7 mouse cellular contexts compared by ENCODE assay signal in the genomic region with DNA sequence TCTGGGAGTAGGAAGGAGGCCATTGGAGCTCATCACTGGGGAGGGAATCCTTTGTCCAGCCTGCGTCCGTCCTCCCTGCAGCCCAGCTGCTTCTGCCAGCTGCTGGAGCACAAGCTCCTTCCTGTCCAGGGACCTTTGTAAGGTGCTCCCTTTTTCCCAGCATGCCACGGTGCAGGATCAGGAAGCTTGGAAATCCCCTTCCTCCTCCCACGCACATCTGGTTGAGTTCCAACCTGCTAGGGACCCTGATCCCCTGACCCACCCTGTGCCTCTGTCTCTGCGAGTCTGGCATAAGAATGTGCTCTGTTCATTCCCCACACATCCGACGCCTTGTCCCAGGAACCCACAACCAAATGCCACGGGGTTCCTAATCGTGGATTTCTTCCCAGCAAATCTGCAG. TPM values are rescaled to one million over a fixed set of nuclear protein-coding genes. Genes with fewer than 3 reads are reported as not detected.
DNase-seq lines count a peak whose midpoint lies in the region; ATAC-seq and TF ChIP-seq lines count a peak whose summit lies in the region.

No protein-coding gene starts in this region.

- no peak for DNase-seq in spleen, adult 2 months (ENCODE audit: low read depth in 1 of 2, low spot score in 2 of 2)
- DNase-seq in spleen, postnatal 4 days (ENCODE audit: low spot score in 2 of 2), result no peak
- DNase-seq in kidney, postnatal 36 days, result peak; percentile 66 to 69
- peak; percentile 73 for DNase-seq in testis, postnatal 10 days (ENCODE audit: low spot score)
- no peak for DNase-seq in natural killer cell, adult 2 months (ENCODE audit: low spot score in 2 of 2)
- no peak for DNase-seq in layer of hippocampus, adult 18-20 months (ENCODE audit: low spot score in 2 of 2)

- no peak overlapping the region for H3K9ac ChIP-seq in heart, embryonic 12.5 days

- H3K9me3 ChIP-seq in heart, embryonic 12.5 days (replicated peaks), result no peaks in the 10 kb centered on the region

- H3K4me2 ChIP-seq in heart, embryonic 12.5 days, result peak overlapping the region; percentile 37; the same call in 1 of the 2 replicates

- peak overlapping the region; percentile 43 for H3K27ac ChIP-seq in spleen, adult 2 months (ENCODE audit: insufficient read depth, low read length)
- peak overlapping the region; percentile 92 for H3K27ac ChIP-seq in heart, embryonic 12.5 days (ENCODE audit: poor library complexity, severe bottlenecking)

- TF ChIP-seq POLR2A in spleen, adult 2 months (IDR thresholded peaks at IDR 0.05; ENCODE audit: low read depth, low read length), result no peak

- TF ChIP-seq CTCF in spleen, adult 2 months (IDR thresholded peaks at IDR 0.05; ENCODE audit: extremely low read depth, insufficient read depth, insufficient read length, insufficient replicate concordance), result no peak

- H3K4me3 ChIP-seq in spleen, adult 2 months (ENCODE audit: extremely low read depth, insufficient read depth, insufficient read length), result no peak overlapping the region
- H3K4me3 ChIP-seq in heart, embryonic 12.5 days, result no peak overlapping the region

- ATAC-seq in heart, embryonic 12.5 days (ENCODE audit: insufficient number of reproducible peaks, low FRiP score), result no peak

- peaks cover 23% of the 10 kb centered on the region; the same call in 1 of the 2 replicates for H3K4me1 ChIP-seq in spleen, adult 2 months (ENCODE audit: control insufficient read depth, insufficient read depth, insufficient read length)
- peaks cover 100% of the 10 kb centered on the region for H3K4me1 ChIP-seq in heart, embryonic 12.5 days (replicated peaks)

- H3K36me3 ChIP-seq in spleen, adult 2 months (ENCODE audit: control insufficient read depth, insufficient read depth, low read length), result peaks cover 3% of the 10 kb centered on the region; the same call in 1 of the 2 replicates
- H3K36me3 ChIP-seq in heart, embryonic 12.5 days, result peaks cover 24% of the 10 kb centered on the region; the same call in 1 of the 2 replicates

- WGBS in spleen, adult 2 months, result 77% methylated on average over 9 of the region's 9 CpGs
- 66% methylated on average over 9 of the region's 9 CpGs for WGBS in heart, embryonic 12.5 days

- no peaks in the 10 kb centered on the region for H3K27me3 ChIP-seq in spleen, adult 2 months (ENCODE audit: control insufficient read depth, insufficient read depth, low read length)
- H3K27me3 ChIP-seq in heart, embryonic 12.5 days (replicated peaks), result no peaks in the 10 kb centered on the region

RNA-seq across cellular contexts. Expression of a gene that starts 18.1 kb away (rescaled TPM):
- 18.3 and 22.9 TPM in 2 replicates for polyA plus RNA-seq in spleen, adult 2 months (2012; rRNA removed)
- polyA plus RNA-seq in heart, embryonic 12.5 days (2016; fragmentation: Nextera tagmentation; extraction: Ambion mirVana), result 2.9 and 4.3 TPM in 2 replicates
- 1 to 10 TPM; 1.8 to 2.4 TPM for total RNA-seq in layer of hippocampus, adult 18-20 months (2021)

RNA-seq across cellular contexts. Expression of a gene that starts 22.2 kb away (rescaled TPM):
- 2.9 and 6.4 TPM in 2 replicates for polyA plus RNA-seq in spleen, adult 2 months (2012; rRNA removed)
- 1.2 and 1.8 TPM in 2 replicates for polyA plus RNA-seq in heart, embryonic 12.5 days (2016; fragmentation: Nextera tagmentation; extraction: Ambion mirVana)
- total RNA-seq in layer of hippocampus, adult 18-20 months (2021), result 1 to 10 TPM; 4.2 to 6.9 TPM

RNA-seq across cellular contexts. Expression of a gene that starts 26.7 kb away (rescaled TPM):
- polyA plus RNA-seq in spleen, adult 2 months (2012; rRNA removed), result 2.3 and 2.9 TPM in 2 replicates
- polyA plus RNA-seq in heart, embryonic 12.5 days (2016; fragmentation: Nextera tagmentation; extraction: Ambion mirVana), result 1.9 and 2.2 TPM in 2 replicates
- 1 to 10 TPM; 4.1 to 4.8 TPM for total RNA-seq in layer of hippocampus, adult 18-20 months (2021)

RNA-seq across cellular contexts. Expression of a gene that starts 26.8 kb away (rescaled TPM):
- 47.9 and 71.7 TPM in 2 replicates for polyA plus RNA-seq in spleen, adult 2 months (2012; rRNA removed)
- 66.7 and 66.9 TPM in 2 replicates for polyA plus RNA-seq in heart, embryonic 12.5 days (2016; fragmentation: Nextera tagmentation; extraction: Ambion mirVana)
- total RNA-seq in layer of hippocampus, adult 18-20 months (2021), result 10 to 100 TPM; 82.0 to 82.9 TPM

RNA-seq across cellular contexts. Expression of a gene that starts 32.7 kb away (rescaled TPM):
- 127 and 128 TPM in 2 replicates for polyA plus RNA-seq in spleen, adult 2 months (2012; rRNA removed)
- polyA plus RNA-seq in heart, embryonic 12.5 days (2016; fragmentation: Nextera tagmentation; extraction: Ambion mirVana), result 96.4 and 99.5 TPM in 2 replicates
- total RNA-seq in layer of hippocampus, adult 18-20 months (2021), result 10 to 100 TPM; 70.8 to 72.5 TPM

Comparison
In these comparisons a context has a peak if more than half of its experiments do, and no peak if none do; other contexts are left out.
1. DNase-seq: peak in kidney, postnatal 36 days (2 of 2) and testis, postnatal 10 days (single experiment); none in spleen, adult 2 months (0 of 2), spleen, postnatal 4 days (0 of 2), natural killer cell, adult 2 months (0 of 2) and layer of hippocampus, adult 18-20 months (0 of 2).